ENCODE assay signal across 8 mouse cellular contexts in the genomic region with DNA sequence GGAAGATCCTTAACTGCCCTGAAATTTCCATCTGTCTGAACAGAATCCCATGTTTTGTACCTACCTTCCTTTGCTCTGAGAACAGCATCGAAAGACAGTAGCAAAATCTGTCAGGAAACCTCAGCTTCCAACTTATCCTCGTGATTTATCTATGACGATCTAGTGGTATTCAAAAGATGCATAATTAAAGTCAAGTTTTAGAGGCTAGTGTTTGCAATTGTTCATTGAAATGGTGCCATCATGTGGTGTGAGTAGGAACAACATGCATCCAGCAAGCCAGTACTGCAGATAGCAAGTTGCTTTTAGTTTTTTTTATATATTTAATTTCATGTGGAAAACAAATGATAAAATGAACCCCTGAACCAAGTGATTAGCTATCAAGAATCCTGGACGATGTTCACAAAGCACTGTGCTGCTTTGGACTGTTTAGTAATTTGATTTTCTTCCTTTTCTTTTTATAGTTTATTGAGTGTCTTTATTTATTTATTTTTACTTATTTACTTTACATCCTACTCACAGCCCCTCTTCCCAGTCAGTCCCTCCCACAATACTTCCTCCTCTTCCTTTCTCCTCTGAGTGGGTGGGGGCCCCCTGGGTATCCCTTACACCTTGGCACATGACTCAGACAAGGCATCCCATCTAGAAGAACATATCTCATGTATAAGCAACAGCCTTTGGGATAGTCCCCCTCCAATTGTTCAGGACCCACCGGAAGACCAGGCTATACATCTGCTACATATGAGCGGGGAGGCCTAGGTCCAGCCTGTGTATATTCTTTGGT. TPM values are rescaled to one million over a fixed set of nuclear protein-coding genes. Genes with fewer than 3 reads are reported as not detected.
DNase-seq lines count a peak whose midpoint lies in the region; ATAC-seq and TF ChIP-seq lines count a peak whose summit lies in the region.

No protein-coding gene starts in this region.

- peak; percentile 50 for DNase-seq in thymus, adult 2 months
- no peak for DNase-seq in thymus, adult 18-20 months
- DNase-seq in c-Kit-positive CD71-positive TER-119-positive erythroid progenitor cells, embryonic 14.5 days (ENCODE audit: low spot score): peak; percentile 13
- DNase-seq in kidney, adult 11 months: peak; percentile 8
- peak; percentile 56 to 60 for DNase-seq in left cerebral cortex, postnatal 10 days (ENCODE audit: extremely low spot score in 1 of 2, low spot score in 2 of 2)
- peak; percentile 73 for DNase-seq in midbrain, postnatal 0 days (ENCODE audit: low spot score)
- peak; percentile 72 for DNase-seq in thymus, postnatal 4 days

- WGBS in thymus, adult 2 months: 43% methylated on average over 6 of the region's 6 CpGs
- WGBS in forebrain, embryonic 16.5 days: 42% methylated on average over 6 of the region's 6 CpGs
- WGBS in midbrain, postnatal 0 days: 38% methylated on average over 6 of the region's 6 CpGs

- intact Hi-C loops in left cerebral cortex, postnatal 10 days (cut with DNase I): loop anchor here (2.0 kb wide), 1 partner anchor 913 kb away; no protein-coding TSS in a partner anchor

- no peaks in the 10 kb centered on the region for H3K27me3 ChIP-seq in thymus, adult 2 months (ENCODE audit: control insufficient read depth, insufficient read depth, low read length)
- no peaks in the 10 kb centered on the region; the same call in 1 of the 2 replicates for H3K27me3 ChIP-seq in forebrain, embryonic 16.5 days (replicated peaks; ENCODE audit: control insufficient read depth, insufficient read depth, low read length)
- no peaks in the 10 kb centered on the region for H3K27me3 ChIP-seq in midbrain, postnatal 0 days (ENCODE audit: insufficient read depth, low read length)

- TF ChIP-seq CTCF in thymus, adult 2 months (IDR thresholded peaks at IDR 0.05; ENCODE audit: borderline replicate concordance, control insufficient read depth, extremely low read depth, insufficient read depth, low read length, poor library complexity): no peak
- peak; percentile 88 for TF ChIP-seq CTCF in midbrain, postnatal 0 days (IDR thresholded peaks at IDR 0.05)

- H3K4me2 ChIP-seq in forebrain, embryonic 16.5 days (ENCODE audit: low read length): no peak overlapping the region
- H3K4me2 ChIP-seq in midbrain, postnatal 0 days (ENCODE audit: low read depth, low read length, poor library complexity, severe bottlenecking): no peak overlapping the region

- H3K36me3 ChIP-seq in thymus, adult 2 months (ENCODE audit: control insufficient read depth, insufficient read depth, low read length): no peaks in the 10 kb centered on the region
- no peaks in the 10 kb centered on the region for H3K36me3 ChIP-seq in forebrain, embryonic 16.5 days (ENCODE audit: control insufficient read depth, insufficient read depth)
- no peaks in the 10 kb centered on the region for H3K36me3 ChIP-seq in midbrain, postnatal 0 days (ENCODE audit: insufficient read depth, low read length)

- ATAC-seq in forebrain, embryonic 16.5 days: peak; percentile 75
- peak; percentile 28; the same call in 1 of the 2 replicates for ATAC-seq in midbrain, postnatal 0 days (ENCODE audit: low FRiP score)

- H3K4me3 ChIP-seq in thymus, adult 2 months (ENCODE audit: control insufficient read depth, insufficient read depth, low read length): no peak overlapping the region
- no peak overlapping the region for H3K4me3 ChIP-seq in forebrain, embryonic 16.5 days (replicated peaks; ENCODE audit: low read length)
- H3K4me3 ChIP-seq in midbrain, postnatal 0 days (ENCODE audit: low read depth, low read length): no peak overlapping the region

- H3K4me1 ChIP-seq in thymus, adult 2 months (replicated peaks; ENCODE audit: control insufficient read depth, insufficient read depth, low read length): no peaks in the 10 kb centered on the region
- H3K4me1 ChIP-seq in forebrain, embryonic 16.5 days (replicated peaks; ENCODE audit: control insufficient read depth, insufficient read depth, low read length): no peaks in the 10 kb centered on the region
- H3K4me1 ChIP-seq in midbrain, postnatal 0 days (ENCODE audit: insufficient read depth, low read length): no peaks in the 10 kb centered on the region

- H3K9me3 ChIP-seq in forebrain, embryonic 16.5 days (ENCODE audit: control insufficient read depth, low read length): no peaks in the 10 kb centered on the region
- H3K9me3 ChIP-seq in midbrain, postnatal 0 days (ENCODE audit: low read length): 0 out of 2 replicates have a peak, but pooled peaks cover 3% of the 10 kb centered on the region

- no peak overlapping the region for H3K27ac ChIP-seq in thymus, adult 2 months (ENCODE audit: control insufficient read depth, insufficient read depth, low read length)
- H3K27ac ChIP-seq in forebrain, embryonic 16.5 days (ENCODE audit: low read length): no peak overlapping the region
- H3K27ac ChIP-seq in midbrain, postnatal 0 days (ENCODE audit: low read depth, low read length): no peak overlapping the region

- H3K9ac ChIP-seq in forebrain, embryonic 16.5 days (replicated peaks; ENCODE audit: low read depth, low read length): no peak overlapping the region
- H3K9ac ChIP-seq in midbrain, postnatal 0 days (replicated peaks; ENCODE audit: low read length, poor library complexity, severe bottlenecking): no peak overlapping the region

- no peak for TF ChIP-seq POLR2A in thymus, adult 2 months (IDR thresholded peaks at IDR 0.05; ENCODE audit: control insufficient read depth, extremely low read depth, insufficient read depth, low read length, poor library complexity)

RNA-seq across cellular contexts. Expression of a gene that starts 24.6 kb away (rescaled TPM):
- polyA plus RNA-seq in thymus, adult 2 months (2012; rRNA removed): 9.2 and 11.4 TPM in 2 replicates
- polyA plus RNA-seq in forebrain, embryonic 16.5 days (2015; fragmentation: Nextera tagmentation; extraction: Ambion mirVana): 112 TPM in 2 replicates
- 10 to 100 TPM; 74.0 to 90.3 TPM for total RNA-seq in left cerebral cortex, postnatal 10 days (2021)
- 55.5 and 62.9 TPM in 2 replicates for total RNA-seq in midbrain, postnatal 0 days (2014; rRNA removed)
- polyA plus RNA-seq in midbrain, postnatal 0 days (2015; fragmentation: Nextera tagmentation; extraction: Ambion mirVana): 129 TPM in 2 replicates

Comparison
In these comparisons a context has a peak if more than half of its experiments do, and no peak if none do; other contexts are left out.
1. DNase-seq: peak in thymus, adult 2 months (single experiment), c-Kit-positive CD71-positive TER-119-positive erythroid progenitor cells, embryonic 14.5 days (single experiment), kidney, adult 11 months (single experiment), left cerebral cortex, postnatal 10 days (2 of 2), midbrain, postnatal 0 days (single experiment) and thymus, postnatal 4 days (single experiment); none in thymus, adult 18-20 months (0 of 2).